Mouse (Mus musculus) erythroblast, adult 5-6 weeks (primary cell): ENCODE results near the gene Dmrtc1b. TPM values are rescaled to one million over a fixed set of nuclear protein-coding genes. Genes with fewer than 3 reads are reported as not detected.
"Not testable (repeated sequence)": the region's sequence is repeated elsewhere in the genome, so short reads cannot be mapped to it uniquely, and the experiment has no call there.

Experiments
- ATAC-seq: replicated peaks from 2 replicates; pipeline ENCODE4 v1.8.0; 2016; ENCODE audit warnings: moderate number of reproducible peaks, mild to moderate bottlenecking, moderate TSS enrichment, inconsistent platforms; ENCODE audit not compliant: poor library complexity, low FRiP score, severe bottlenecking
- total RNA-seq, 2 experiments: library from RNA; stranded (forward) in 1 of 2; stranded (reverse) in 1 of 2; fragments of 150-400 nt in 1 of 2; fragments of 200-764, 138-1000 nt in 1 of 2; gene quantifications; 2 replicates each; pipeline versions ENCODE4 v1.2.3 to v1.2.4; 2015 to 2017; ENCODE audit warnings: low replicate concordance in 2 of 2

Dmrtc1b gene
- total RNA-seq (2015; ENCODE audit: low replicate concordance) (not detected in 2 replicates), total RNA-seq (2017; ENCODE audit: low replicate concordance) (not detected in 2 replicates)

DNA sequence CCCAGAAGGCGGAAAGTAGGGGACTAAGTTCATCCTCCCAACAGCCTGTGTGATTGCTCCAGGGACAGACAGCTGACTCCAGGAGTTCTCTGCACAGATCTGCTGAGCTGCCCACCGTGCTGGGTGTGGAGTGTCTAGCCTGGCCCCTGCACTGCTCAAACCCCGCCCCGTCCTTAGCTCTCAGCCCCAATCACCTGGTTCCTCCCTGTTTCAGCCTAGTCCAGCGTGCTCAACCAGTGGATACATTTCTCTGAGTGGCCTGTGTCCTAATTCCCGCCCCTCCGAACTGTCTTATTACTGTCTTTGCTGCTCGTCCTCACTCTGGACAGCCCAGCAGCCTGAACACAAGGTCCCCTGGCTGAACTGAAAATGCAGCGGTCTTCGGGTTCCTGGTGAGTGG, at the start of gene Dmrtc1b, which contains the start of gene Gm9112:
Gene Dmrtc1b (plus strand): TSS at position 331 of the 400 bp plus-strand sequence.
Gene Gm9112 (minus strand): TSS at position 101 of the 400 bp plus-strand sequence.
- ATAC-seq, result not testable (repeated sequence)

- no peak for ATAC-seq
These were observed 47.0 kb upstream of the Dmrtc1b start for GRCm38 (mm10) chrX:102660712-102661111.

GRCm38 (mm10) chrX:102666641-102667040, 41.0 kb upstream of the Dmrtc1b start:
- ATAC-seq, result no peak

- not testable (repeated sequence) for ATAC-seq
These were observed 23.0 kb upstream of the Dmrtc1b start for GRCm38 (mm10) chrX:102684706-102685105.

DNA sequence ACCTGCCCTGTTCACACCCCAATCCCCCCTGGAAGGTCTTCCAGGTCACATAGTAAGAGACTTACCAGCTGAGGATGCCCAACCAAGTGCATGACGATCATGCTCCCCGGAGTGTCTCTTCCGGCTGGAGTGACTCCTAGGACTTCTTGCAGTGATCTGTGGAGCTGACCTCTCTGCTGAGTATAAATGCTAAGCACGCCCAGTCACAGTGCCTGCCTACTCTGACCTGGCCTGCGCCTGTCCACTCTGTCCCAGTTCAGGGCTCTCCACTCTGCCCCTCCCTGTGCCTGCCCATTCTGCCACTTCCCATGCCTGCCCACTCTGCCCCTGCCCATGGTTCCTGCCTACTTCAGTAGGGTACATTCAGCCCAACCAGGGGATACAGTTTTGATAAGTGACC, 20.8 kb upstream of the Dmrtc1b start, which contains the start of gene Gm3880:
Gene Gm3880 (minus strand): TSS at position 101 of the 400 bp plus-strand sequence.
- not testable (repeated sequence) for ATAC-seq

DNA sequence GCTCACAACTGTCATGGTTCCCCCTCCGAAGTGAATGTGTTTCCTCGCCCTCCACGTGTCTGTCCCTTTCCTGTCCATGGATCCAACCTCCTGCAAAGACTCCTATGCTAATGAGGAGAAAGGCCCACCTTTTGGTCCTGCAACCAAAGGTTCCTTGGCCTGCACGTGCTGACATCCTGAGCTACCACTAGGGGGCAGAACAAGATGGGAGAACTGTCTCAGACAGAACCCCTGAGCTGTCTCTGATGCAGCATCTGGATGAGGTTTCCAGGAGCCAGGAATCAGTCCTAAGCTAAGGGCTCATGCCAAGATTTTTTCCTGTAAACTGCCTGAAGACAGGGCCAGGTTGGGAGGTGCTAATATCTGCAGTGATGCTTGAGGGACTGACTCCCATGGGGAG, 18.4 kb upstream of the Dmrtc1b start:
- not testable (repeated sequence) for ATAC-seq

DNA sequence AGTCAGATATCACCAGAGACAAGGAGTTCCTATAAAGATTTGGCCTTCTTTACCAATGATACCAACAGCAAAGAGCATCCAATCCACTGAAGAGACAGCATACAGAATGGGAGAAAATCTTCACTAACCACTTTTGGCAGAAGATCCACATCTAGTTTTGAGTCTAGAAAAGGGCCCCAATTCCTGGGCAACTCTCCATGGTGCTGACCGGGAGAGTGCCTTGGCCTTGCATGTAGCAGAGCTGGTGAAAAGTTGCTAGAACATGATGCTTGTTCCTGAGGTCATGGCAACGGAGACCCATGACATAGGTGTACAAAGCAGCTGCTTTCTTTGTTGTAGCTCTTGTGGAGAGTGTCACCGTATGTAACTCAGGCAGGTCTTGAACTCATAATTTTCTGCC, 7.0 kb upstream of the Dmrtc1b start:
- not testable (repeated sequence) for ATAC-seq

GRCm38 (mm10) chrX:102724226-102724625, 16.6 kb downstream of the Dmrtc1b start:
- ATAC-seq, result not testable (repeated sequence)

Other genes with a start within 250 kb of the Dmrtc1b start
- gene Hdac8, start 202.5 kb upstream of the Dmrtc1b start, total RNA-seq (2015; ENCODE audit: low replicate concordance), result 0.84 and 7.3 TPM in 2 replicates
- 4.1 and 8.8 TPM in 2 replicates for gene Hdac8, start 202.5 kb upstream of the Dmrtc1b start, total RNA-seq (2017; ENCODE audit: low replicate concordance)
- gene Phka1, start 63.6 kb upstream of the Dmrtc1b start, total RNA-seq (2015; ENCODE audit: low replicate concordance), result 0.38 and 2.1 TPM in 2 replicates
- 1.4 TPM in 2 replicates for gene Phka1, start 63.6 kb upstream of the Dmrtc1b start, total RNA-seq (2017; ENCODE audit: low replicate concordance)
- gene Gm3880, start 20.9 kb upstream of the Dmrtc1b start, total RNA-seq (2015; ENCODE audit: low replicate concordance), result not detected in 2 replicates
- gene Gm3880, start 20.9 kb upstream of the Dmrtc1b start, total RNA-seq (2017; ENCODE audit: low replicate concordance), result not detected in 2 replicates
- gene Gm9112, start 230 bp upstream of the Dmrtc1b start, total RNA-seq (2015; ENCODE audit: low replicate concordance), result not detected in 2 replicates
- gene Gm9112, start 230 bp upstream of the Dmrtc1b start, total RNA-seq (2017; ENCODE audit: low replicate concordance), result not detected in 2 replicates
- gene Dmrtc1c1, start 95.1 kb downstream of the Dmrtc1b start, total RNA-seq (2015; ENCODE audit: low replicate concordance), result not detected in 2 replicates
- gene Dmrtc1c1, start 95.1 kb downstream of the Dmrtc1b start, total RNA-seq (2017; ENCODE audit: low replicate concordance), result not detected in 2 replicates
- gene Dmrtc1c2, start 146.8 kb downstream of the Dmrtc1b start, total RNA-seq (2015; ENCODE audit: low replicate concordance), result not detected in 2 replicates
- not detected in 2 replicates for gene Dmrtc1c2, start 146.8 kb downstream of the Dmrtc1b start, total RNA-seq (2017; ENCODE audit: low replicate concordance)
- not detected in 2 replicates for gene 1700031F05Rik, start 160.1 kb downstream of the Dmrtc1b start, total RNA-seq (2015; ENCODE audit: low replicate concordance)
- not detected in 2 replicates for gene 1700031F05Rik, start 160.1 kb downstream of the Dmrtc1b start, total RNA-seq (2017; ENCODE audit: low replicate concordance)
- gene Dmrtc1a, start 200.8 kb downstream of the Dmrtc1b start, total RNA-seq (2015; ENCODE audit: low replicate concordance), result not detected in 2 replicates
- not detected in 2 replicates for gene Dmrtc1a, start 200.8 kb downstream of the Dmrtc1b start, total RNA-seq (2017; ENCODE audit: low replicate concordance)
- gene 1700011M02Rik, start 201.0 kb downstream of the Dmrtc1b start, total RNA-seq (2015; ENCODE audit: low replicate concordance), result not detected in 2 replicates
- gene 1700011M02Rik, start 201.0 kb downstream of the Dmrtc1b start, total RNA-seq (2017; ENCODE audit: low replicate concordance), result not detected in 2 replicates
- gene 1700018G05Rik, start 220.5 kb downstream of the Dmrtc1b start, total RNA-seq (2015; ENCODE audit: low replicate concordance), result not detected in 2 replicates
- not detected in 2 replicates for gene 1700018G05Rik, start 220.5 kb downstream of the Dmrtc1b start, total RNA-seq (2017; ENCODE audit: low replicate concordance)